Mouse (Mus musculus) G1E (cell line): ENCODE measurements at regions not wholly inside any gene's neighbourhood (a gene's known extent, or its start where the extent isn't known, plus 50 kb on each side); places are given as distances from the start of the nearest gene placed in this dataset.

Experiments used
- ATAC-seq: 2 replicates; pipeline ENCODE4 v1.8.0; 2016; ENCODE audit warnings: mild to moderate bottlenecking; ENCODE audit not compliant: insufficient number of reproducible peaks, poor library complexity, low FRiP score, severe bottlenecking; ENCODE audit errors: extremely low read depth
- DNase-seq: peaks from one replicate; pipeline ENCODE4 v3.0.0; 2012; ENCODE audit warnings: low spot score
- H3K27me3 ChIP-seq: 2 replicates; pipeline ENCODE4 v1.6.1; 2012; ENCODE audit warnings: mild to moderate bottlenecking, low read length, inconsistent platforms; ENCODE audit not compliant: insufficient read depth
- H3K36me3 ChIP-seq: replicated peaks from 2 replicates; pipeline ENCODE3; 2012; ENCODE audit warnings: mild to moderate bottlenecking, inconsistent platforms
- H3K4me1 ChIP-seq: 2 replicates; pipeline ENCODE4 v1.6.1; 2012; ENCODE audit warnings: low read depth, low read length, inconsistent platforms, mixed read lengths; ENCODE audit not compliant: insufficient read depth
- H3K4me3 ChIP-seq: 2 replicates; pipeline ENCODE4 v1.5.1; 2012; ENCODE audit warnings: low read depth, mild to moderate bottlenecking, inconsistent platforms, low read length, moderate library complexity, mixed read lengths
- H3K9me3 ChIP-seq: replicated peaks from 2 replicates; pipeline ENCODE4 v1.6.1; 2012; ENCODE audit warnings: inconsistent platforms
- CTCF ChIP-seq: IDR thresholded peaks from 2 replicates; pipeline ENCODE4 v1.5.1; 2012; ENCODE audit warnings: low read depth, low read length, inconsistent platforms, mixed read lengths
- GATA1 ChIP-seq: IDR thresholded peaks from 2 replicates; pipeline ENCODE4 v1.6.1; 2012; ENCODE audit warnings: borderline replicate concordance, low read length, inconsistent platforms, mixed read lengths
- GATA2 ChIP-seq: IDR thresholded peaks from 2 replicates; pipeline ENCODE4 v1.6.1; 2012; ENCODE audit warnings: low read depth, low read length, inconsistent platforms, borderline replicate concordance
- POLR2AphosphoS5 ChIP-seq: IDR thresholded peaks from 2 replicates; pipeline ENCODE4 v1.6.1; 2012; ENCODE audit warnings: low read depth, low read length, inconsistent platforms; ENCODE audit not compliant: insufficient replicate concordance
- TAL1 ChIP-seq: conservative IDR thresholded peaks from 2 replicates; pipeline ENCODE4 v1.6.1; 2012; ENCODE audit warnings: low read depth, low read length, inconsistent platforms, mixed read lengths

- no peak for ATAC-seq
- no peak for DNase-seq
- TF ChIP-seq POLR2AphosphoS5 (no peak), TAL1 (no peak)
- no peaks in the 10 kb centered on the region for H3K36me3 ChIP-seq
- peaks cover 89% of the 10 kb centered on the region for H3K9me3 ChIP-seq
- H3K4me1 ChIP-seq: no peaks in the 10 kb centered on the region
- no peak overlapping the region for H3K4me3 ChIP-seq
- no peaks in the 10 kb centered on the region for H3K27me3 ChIP-seq
Observed at GRCm38 (mm10) chr5:111800511-111800910, 66.8 kb downstream of the Gm26897 start.

- H3K4me3 ChIP-seq: no peak overlapping the region
- H3K4me1 ChIP-seq: no peaks in the 10 kb centered on the region
- H3K36me3 ChIP-seq: no peaks in the 10 kb centered on the region
- TF ChIP-seq CTCF (no peak), GATA2 (no peak), POLR2AphosphoS5 (no peak), TAL1 (no peak), GATA1 (no peak)
- peaks cover 88% of the 10 kb centered on the region for H3K9me3 ChIP-seq
- ATAC-seq (no peak), DNase-seq (no peak)
- no peaks in the 10 kb centered on the region for H3K27me3 ChIP-seq
Observed at GRCm38 (mm10) chr5:111801051-111801450, 67.3 kb downstream of the Gm26897 start.

- ATAC-seq: no peak
- Histone ChIP-seq H3K36me3 (no peaks in the 10 kb centered on the region), H3K27me3 (no peaks in the 10 kb centered on the region), H3K9me3 (peaks cover 95% of the 10 kb centered on the region), H3K4me1 (no peaks in the 10 kb centered on the region), H3K4me3 (no peak overlapping the region)
- TF ChIP-seq GATA2 (no peak), CTCF (no peak), TAL1 (no peak), POLR2AphosphoS5 (no peak), GATA1 (no peak)
- DNase-seq: no peak
Observed at GRCm38 (mm10) chr5:111804542-111804941, 70.8 kb downstream of the Gm26897 start.

GRCm38 (mm10) chr5:111805150-111805549, 71.4 kb downstream of the Gm26897 start:
- peaks cover 94% of the 10 kb centered on the region for H3K9me3 ChIP-seq
- ATAC-seq (no peak), DNase-seq (no peak)
- no peaks in the 10 kb centered on the region for H3K27me3 ChIP-seq
- TF ChIP-seq GATA2: no peak
- TF ChIP-seq GATA1: no peak
- no peak for TF ChIP-seq POLR2AphosphoS5
- no peak for TF ChIP-seq TAL1
- TF ChIP-seq CTCF: no peak
- H3K36me3 ChIP-seq: no peaks in the 10 kb centered on the region
- no peak overlapping the region; the same call in 1 of the 2 replicates for H3K4me3 ChIP-seq
- H3K4me1 ChIP-seq: no peaks in the 10 kb centered on the region

- H3K4me1 ChIP-seq: no peaks in the 10 kb centered on the region
- H3K27me3 ChIP-seq: no peaks in the 10 kb centered on the region
- no peaks in the 10 kb centered on the region for H3K36me3 ChIP-seq
- DNase-seq (no peak), ATAC-seq (no peak)
- no peak overlapping the region for H3K4me3 ChIP-seq
- H3K9me3 ChIP-seq: peaks cover 94% of the 10 kb centered on the region
- TF ChIP-seq GATA2 (no peak), GATA1 (no peak)
Observed at GRCm38 (mm10) chr5:111805761-111806191, 72.1 kb downstream of the Gm26897 start.

GRCm38 (mm10) chr5:111810079-111810808, 76.5 kb downstream of the Gm26897 start:
- Histone ChIP-seq H3K9me3 (peaks cover 95% of the 10 kb centered on the region), H3K36me3 (no peaks in the 10 kb centered on the region), H3K4me1 (no peaks in the 10 kb centered on the region), H3K27me3 (no peaks in the 10 kb centered on the region), H3K4me3 (no peak overlapping the region)
- ATAC-seq (no peak), DNase-seq (no peak)
- TF ChIP-seq TAL1 (no peak), GATA1 (no peak), GATA2 (no peak), CTCF (no peak), POLR2AphosphoS5 (no peak)

- TF ChIP-seq CTCF (no peak), GATA2 (no peak), TAL1 (no peak), GATA1 (no peak), POLR2AphosphoS5 (no peak)
- H3K4me3 ChIP-seq: no peak overlapping the region
- DNase-seq: no peak
- H3K4me1 ChIP-seq: no peaks in the 10 kb centered on the region
- no peaks in the 10 kb centered on the region for H3K36me3 ChIP-seq
- peaks cover 97% of the 10 kb centered on the region for H3K9me3 ChIP-seq
- H3K27me3 ChIP-seq: no peaks in the 10 kb centered on the region
- ATAC-seq: no peak
Observed at GRCm38 (mm10) chr5:111812581-111812980, 78.9 kb downstream of the Gm26897 start.
